Mouse (Mus musculus) liver, embryonic 14 days (tissue): ENCODE measurements around the gene Itih3. TPM values are rescaled to one million over a fixed set of nuclear protein-coding genes. Genes with fewer than 3 reads are reported as not detected.

ENCODE experiments used
- polyA plus RNA-seq: library from polyadenylated mRNA; depleted of rRNA; stranded (reverse); fragments of >200 nt; gene quantifications from 2 replicates; pipeline ENCODE4 v1.2.3, GENCODE M21; 2012; rRNA removed

Itih3 gene
- polyA plus RNA-seq = 141 and 144 TPM in 2 replicates

GRCm38 (mm10) chr14:30923375-30924105 lies at the start of gene Itih3:
TSS of gene Itih3 (minus strand) at chr14:30923760.

GRCm38 (mm10) chr14:30951154-30951825 lies 27.7 kb upstream of the Itih3 start, which contains the start of gene Nek4:
TSS of gene Nek4 (plus strand) at chr14:30951377.

DNA sequence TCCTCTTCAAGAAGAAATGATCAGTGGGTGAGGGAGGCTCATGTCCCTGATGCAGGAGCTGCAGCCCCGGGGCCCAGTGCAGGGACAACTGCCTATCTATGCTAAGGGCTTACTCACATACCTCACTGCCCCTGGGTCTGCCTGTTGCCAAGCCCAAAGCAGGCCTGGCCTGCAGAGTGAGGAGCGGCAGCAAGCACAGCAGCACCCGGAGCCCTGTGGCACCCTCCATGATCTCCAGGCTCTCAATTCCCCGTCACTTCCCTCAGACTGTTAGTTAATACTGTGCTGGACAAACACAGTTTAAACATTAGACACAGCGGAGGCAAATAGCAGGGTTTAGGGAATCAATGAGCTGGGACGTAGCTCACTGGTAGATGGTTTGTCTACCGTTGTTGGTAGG lies 19.5 kb upstream of the Itih3 start, which contains the start of gene Itih1:
Itih1 (minus strand) TSS at position 252 of the 400 bp plus-strand sequence.

DNA sequence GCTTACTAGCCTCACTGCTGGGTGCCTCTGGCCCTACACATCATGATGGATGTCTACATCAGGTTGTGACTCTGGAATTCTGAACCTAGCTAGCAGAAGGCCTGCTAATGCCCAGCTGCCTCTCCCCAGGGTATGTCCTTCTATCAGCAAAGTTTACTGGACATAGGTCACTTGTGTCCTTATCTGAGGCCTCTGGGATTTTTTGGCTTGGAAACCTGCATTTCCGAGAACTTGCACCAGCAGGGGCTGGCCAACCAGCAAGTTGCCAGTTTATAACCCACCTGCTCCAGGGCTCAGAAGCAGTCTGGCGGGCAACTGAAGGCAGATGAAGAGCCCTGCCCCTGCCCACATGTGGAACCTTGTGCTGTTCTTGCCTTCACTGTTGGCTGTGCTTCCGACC lies 37.4 kb downstream of the Itih3 start, which contains the start of gene Itih4:
Itih4 (plus strand) TSS at position 273 of the 400 bp plus-strand sequence.

GRCm38 (mm10) chr14:30878958-30879571 lies 44.5 kb downstream of the Itih3 start, which contains the start of gene Mustn1:
TSS of gene Mustn1 (plus strand) at chr14:30879200.

Other genes with a start within 250 kb of the Itih3 start
- 3.3 and 4.7 TPM in 2 replicates for gene Sfmbt1, start 208.9 kb downstream of the Itih3 start, polyA plus RNA-seq
- 5.8 and 6.3 TPM in 2 replicates for gene Tmem110, start 98.2 kb downstream of the Itih3 start, polyA plus RNA-seq
- gene Mustn1, start 44.6 kb downstream of the Itih3 start, polyA plus RNA-seq = 0.68 and 0.80 TPM in 2 replicates
- 53.8 and 54.5 TPM in 2 replicates for gene Itih4, start 37.3 kb downstream of the Itih3 start, polyA plus RNA-seq
- gene Itih1, start 19.5 kb upstream of the Itih3 start, polyA plus RNA-seq = 25.6 and 28.8 TPM in 2 replicates
- 2.9 and 3.3 TPM in 2 replicates for gene Nek4, start 27.6 kb upstream of the Itih3 start, polyA plus RNA-seq
- gene Glt8d1, start 77.6 kb upstream of the Itih3 start, polyA plus RNA-seq = 19.0 and 20.2 TPM in 2 replicates
- gene Spcs1, start 77.9 kb upstream of the Itih3 start, polyA plus RNA-seq = 159 and 174 TPM in 2 replicates
- 11.2 and 13.4 TPM in 2 replicates for gene Pbrm1, start 95.4 kb upstream of the Itih3 start, polyA plus RNA-seq
- gene Gnl3, start 95.4 kb upstream of the Itih3 start, polyA plus RNA-seq = 100 and 101 TPM in 2 replicates
- gene Smim4, start 205.2 kb upstream of the Itih3 start, polyA plus RNA-seq = 25.4 and 28.7 TPM in 2 replicates
- gene Nt5dc2, start 207.3 kb upstream of the Itih3 start, polyA plus RNA-seq = 125 and 132 TPM in 2 replicates
- gene Stab1, start 244.9 kb upstream of the Itih3 start, polyA plus RNA-seq = 17.4 and 20.0 TPM in 2 replicates